Mouse (Mus musculus): ENCODE measurements around the gene Cdc42.

GRCm38 (mm10) chr4:137373711-137374110 lies 16.2 kb upstream of the Cdc42 start:
- TF ChIP-seq POLR2A (IDR thresholded peaks at IDR 0.05; ENCODE audit: borderline replicate concordance, insufficient read depth, low read length) (no peak), CTCF (IDR thresholded peaks at IDR 0.05; ENCODE audit: borderline replicate concordance, insufficient read depth, low read depth, low read length) (no peak)
